Mouse (Mus musculus) thymus, postnatal 25 days (tissue): ENCODE data around the gene Stard10.
A peak's percentile ranks its signal among the peaks of the same experiment; 100 is the strongest.

ENCODE experiments used
- DNase-seq: peaks from one replicate; pipeline ENCODE4 v3.0.0; 2022

Stard10 gene

DNA sequence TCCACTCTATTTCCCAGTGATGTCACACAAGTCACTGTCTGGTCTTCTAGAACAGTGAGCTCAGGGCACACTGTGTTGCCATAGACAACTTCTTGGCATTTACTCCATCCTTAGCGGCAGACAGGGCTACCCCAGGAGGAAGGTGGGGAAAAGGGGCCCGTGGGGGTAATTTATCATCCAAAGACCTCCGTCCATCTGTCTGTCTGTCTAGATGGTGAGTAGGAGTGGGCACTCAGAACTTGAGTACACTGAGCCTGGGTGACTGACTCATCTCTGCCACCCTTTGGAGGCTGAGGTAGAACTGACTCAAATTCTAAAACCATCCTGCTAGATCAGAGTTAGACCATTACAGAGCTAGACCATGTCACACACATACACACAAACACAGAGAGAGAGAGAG is at the start of gene Stard10:
TSS of gene Stard10 (plus strand) at position 73 of the 400 bp plus-strand sequence.
- DNase-seq, result no peak

DNA sequence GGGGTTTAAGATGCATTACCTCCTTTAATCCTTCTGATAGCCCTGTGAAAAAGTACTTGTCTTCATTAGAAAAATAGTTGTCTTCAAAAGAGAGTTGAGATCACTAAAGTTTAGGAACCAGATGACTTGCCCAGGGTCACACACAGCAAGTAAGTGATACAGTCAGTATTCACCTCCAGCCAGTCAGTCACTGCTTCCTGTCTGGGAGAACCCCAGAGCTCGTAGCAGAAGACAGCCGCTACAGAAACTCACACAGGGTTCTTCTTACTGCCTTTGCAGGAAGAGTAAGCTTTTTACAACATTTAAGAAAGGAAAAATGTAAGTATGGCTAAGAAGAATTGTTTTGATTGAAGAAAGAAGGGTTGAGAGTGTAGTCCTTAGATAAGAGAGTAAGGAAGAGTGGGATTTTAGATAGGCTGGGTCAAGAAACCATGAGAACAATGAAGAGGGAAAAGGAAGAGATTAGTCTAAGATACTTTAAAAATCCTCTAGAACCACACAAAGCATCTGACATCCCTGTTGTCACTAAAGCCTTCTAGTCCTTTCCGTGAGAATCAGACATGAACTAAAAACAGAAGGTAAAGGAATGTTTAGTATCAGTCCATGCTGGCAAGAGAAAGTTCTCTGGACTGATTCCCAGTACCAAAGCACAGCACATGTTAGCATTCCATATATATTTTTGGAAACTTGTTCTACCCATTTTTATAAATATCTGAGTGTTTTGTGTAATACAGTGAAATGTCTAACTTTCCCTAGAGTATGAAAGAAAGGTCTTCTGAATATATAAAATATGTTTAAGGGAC is 49.2 kb upstream of the Stard10 start:
- DNase-seq, result no peak

DNA sequence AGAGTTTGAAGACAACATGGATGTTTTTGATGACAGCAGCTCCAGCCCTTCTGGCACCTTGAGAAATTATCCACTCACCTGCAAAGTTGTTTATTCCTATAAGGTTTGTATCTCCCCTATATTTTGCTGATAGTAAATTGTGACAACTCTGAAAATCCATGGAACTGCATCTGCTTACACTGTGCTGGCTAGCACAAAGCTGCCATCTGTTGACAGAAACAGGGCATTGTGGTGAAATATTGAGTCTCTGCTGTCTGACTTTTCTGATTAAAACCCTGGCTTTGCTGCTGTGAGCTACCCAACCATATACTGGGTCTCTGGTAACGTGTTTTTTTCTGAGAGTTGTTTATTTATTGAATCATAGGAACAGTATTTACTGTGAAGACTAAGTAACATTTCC is 45.3 kb upstream of the Stard10 start:
- DNase-seq, result no peak

DNA sequence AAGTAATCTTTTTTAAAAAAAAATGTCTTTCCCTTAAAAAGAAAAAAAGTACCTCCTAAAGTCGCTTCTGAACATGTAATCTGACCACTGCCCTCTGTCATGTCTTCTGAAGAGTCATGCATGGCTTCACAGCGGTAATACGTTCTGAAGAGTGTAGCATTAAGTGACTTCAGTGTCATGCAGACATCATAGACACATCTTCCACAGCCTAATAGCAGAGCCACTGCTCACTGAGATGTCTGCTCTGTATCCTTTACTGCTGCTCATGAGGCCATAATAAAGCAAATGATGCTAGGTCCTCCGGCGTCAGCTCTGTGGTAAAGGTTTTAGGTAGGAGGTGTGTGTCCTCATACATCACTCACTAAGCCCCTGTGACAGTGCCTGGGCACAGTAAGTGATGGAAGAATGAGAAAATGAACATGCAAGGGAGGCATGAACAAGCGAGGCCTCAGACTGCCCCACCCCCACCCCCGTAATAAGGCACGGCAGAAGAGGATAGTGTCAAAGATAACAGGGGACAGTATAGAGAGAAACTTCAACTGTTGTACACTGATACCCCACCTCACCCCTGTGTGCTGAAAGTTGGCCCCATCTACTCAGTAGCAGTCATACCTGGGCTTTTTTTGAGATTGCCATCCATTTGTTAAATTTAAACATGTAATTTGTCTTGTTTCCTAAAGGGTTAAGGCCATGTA is 44.3 kb upstream of the Stard10 start:
- no peak for DNase-seq

DNA sequence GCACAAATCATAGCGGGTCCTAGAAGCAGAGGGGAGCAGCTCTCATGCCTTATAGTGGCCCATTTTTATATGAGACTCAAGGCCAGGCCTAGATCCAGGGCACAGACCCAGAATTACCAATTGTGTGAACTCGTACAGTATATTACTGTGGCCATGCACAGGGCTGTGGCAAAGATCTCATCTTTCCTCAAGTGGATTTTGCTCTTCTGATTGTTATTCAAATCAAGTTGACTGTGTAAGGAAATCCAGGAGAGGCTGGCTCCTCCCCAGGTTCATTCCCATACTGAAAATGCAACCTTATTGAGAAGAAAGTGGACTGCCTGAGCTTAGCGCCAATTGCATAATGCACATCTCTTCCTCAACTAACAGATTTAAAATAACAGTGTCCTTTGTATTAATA is 34.2 kb upstream of the Stard10 start:
- no peak for DNase-seq

DNA sequence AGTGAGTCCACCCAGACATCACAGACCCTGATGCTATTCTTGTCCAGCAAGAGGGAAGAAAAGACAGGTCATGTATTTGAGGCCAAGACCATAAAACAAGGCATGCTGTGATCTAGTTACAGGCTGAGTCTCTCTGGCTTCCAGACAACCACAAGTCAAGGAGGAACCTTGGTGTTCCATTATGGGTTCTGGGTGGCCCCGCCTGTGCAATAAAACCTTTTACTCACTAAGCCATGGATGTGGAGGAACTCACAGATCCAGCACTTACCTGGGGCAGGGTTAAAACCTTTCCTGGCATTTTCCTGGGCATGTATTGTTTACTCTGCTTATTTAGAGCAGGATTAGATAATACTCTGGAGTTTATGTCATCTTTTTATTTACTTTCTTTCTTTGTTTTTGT is 32.4 kb upstream of the Stard10 start:
- DNase-seq, result no peak

DNA sequence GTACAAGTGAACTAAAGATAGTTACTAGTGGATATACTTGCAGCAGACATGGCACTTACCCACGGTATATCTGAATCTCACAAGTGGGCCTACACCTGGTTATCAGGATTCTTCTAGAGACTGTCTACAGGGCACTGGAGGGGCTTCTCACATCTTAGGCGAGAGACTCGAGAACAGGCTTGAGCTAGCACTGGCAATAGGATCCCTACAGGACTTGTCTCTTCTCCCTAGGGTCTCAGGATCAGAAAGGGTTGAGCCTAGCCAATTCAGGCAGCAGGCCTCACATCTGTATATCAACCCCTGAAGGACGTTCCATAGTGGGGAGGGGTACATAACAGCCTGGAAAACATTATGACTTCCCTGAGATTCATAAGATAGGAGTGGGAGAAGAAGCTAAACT is 30.0 kb upstream of the Stard10 start:
- no peak for DNase-seq

DNA sequence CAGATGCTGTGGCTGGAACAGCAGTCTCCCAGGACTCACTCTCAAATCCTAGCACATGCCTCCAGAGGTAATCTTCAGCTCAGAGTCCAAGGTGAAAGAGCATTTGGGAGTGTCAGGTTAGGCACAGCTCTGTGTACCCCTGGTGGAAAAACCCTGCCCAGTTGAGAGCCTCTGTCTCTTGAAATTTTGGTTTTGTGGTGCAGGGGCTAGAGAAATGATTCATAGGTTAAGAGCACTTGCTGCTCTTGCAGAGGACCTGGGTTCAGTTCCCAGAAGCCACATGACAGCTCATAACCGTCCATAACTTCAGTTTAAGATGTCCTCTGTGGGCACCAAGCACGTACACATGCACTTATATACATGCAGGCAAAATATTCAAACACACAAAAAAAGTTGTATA is 29.1 kb upstream of the Stard10 start:
- no peak for DNase-seq

DNA sequence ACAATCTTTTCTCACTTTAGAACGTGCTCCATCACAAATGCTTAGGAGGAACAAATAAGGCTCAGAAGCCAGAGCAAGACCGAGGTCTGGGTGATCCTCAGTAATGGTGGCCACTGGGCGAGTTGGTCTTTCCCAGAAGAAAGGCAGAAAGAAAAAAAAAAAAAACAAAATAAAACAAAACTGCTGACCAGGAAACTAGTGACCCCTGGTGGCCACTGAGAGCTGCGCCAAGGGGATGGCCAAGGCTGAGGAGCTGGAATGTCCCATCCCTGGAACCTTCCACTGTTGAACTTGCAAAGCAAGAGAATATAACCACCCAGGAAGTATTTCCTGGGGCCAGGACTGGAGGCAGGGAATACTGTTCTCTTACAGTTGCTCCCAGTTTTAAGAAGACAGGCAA is 28.4 kb upstream of the Stard10 start:
- DNase-seq, result peak; percentile 40

DNA sequence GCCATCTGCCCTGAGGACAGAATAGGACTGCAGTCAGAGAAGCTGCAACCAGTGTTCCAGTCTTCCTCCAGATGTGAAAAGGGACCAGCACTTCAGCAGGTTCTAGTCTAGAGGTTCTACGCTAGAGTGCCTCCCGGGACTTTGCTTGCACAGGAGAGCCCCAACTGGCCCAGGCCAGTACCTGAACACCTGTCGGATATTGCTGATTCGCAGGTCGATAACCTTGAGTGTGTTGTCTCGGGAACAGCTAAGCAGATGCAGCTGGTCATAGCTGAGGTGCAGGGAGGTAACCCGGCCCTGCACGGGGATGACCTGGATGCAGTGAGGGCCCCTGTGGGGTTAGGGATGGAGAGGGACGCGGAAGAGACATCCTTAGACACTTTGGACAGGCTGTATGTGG is 26.5 kb upstream of the Stard10 start:
- no peak for DNase-seq

DNA sequence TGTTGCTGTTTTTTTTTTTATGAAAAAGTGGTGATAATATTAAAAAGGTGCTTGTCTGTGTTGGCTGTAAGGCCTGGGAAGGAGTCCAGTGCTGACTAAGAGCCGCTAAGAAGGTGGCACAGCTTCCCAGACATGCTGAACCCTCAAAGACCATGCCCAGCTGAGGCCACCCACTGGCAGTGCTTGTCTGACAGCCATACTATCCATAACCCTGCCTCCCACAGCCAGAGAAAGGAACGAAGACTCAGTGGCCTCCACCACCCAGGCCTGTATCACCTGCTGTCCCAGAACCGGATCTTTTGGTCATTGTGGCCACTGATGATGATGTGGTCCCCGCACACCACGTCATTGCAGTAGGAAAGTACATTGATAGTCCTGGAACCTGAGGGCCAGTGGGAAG is 25.7 kb upstream of the Stard10 start:
- DNase-seq, result no peak

DNA sequence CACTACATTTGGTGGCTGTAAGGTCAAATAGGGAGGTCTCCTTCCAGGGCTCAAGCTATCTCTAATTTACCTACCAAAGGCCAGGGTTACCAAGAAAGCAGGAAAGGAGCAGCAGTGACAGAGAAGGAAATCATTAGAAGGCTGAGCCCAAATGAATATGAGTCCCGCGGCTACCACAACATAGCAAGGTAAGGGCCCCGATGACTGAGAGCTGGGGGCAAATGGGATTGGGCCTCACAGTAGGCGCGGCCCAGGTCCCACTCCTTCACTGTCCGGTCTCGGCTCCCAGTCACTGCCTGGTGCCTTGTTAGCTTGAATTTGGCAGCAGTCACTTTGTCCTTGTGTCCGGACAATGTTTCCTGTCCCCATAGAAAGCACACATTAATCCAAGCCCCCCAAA is 25.2 kb upstream of the Stard10 start:
- DNase-seq, result no peak

DNA sequence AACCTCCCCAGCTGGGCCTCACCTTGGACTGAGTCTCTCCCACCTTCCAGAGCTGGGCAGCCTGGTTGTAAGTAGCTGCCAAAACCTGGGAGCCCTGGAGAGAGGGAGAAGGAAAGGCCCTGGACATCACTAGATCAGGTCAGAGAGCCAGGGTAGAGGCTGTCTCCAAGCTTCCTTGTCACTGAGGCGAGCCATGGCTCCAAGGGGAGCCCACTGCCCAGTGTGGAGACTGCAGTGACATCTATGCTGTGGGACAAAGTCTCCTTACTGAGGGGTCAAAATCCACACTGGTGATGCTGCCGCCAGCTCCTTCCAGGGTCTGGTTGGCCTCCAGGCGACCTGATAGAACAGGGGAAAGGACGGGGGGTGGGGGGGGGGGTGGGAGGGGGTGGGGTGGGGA is 24.8 kb upstream of the Stard10 start:
- DNase-seq, result no peak

DNA sequence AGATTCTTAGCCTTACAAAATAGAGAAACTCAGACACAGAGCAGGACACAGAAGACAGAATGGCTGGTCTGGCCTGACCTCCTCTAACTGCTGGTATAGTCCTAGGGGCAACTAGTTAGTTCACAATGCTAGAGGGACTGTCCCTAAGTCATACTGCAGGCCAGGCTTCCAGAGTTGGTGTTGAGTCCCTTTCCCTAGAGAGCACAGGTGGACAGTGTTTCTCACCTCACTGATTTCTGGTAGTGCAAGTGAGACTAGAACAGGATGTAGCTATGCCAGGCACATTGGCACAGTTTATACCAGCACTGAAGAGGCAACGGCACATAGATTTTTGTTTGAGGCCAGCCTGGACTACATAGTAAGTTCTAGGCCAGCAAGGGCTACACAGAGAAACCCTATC is 24.2 kb upstream of the Stard10 start:
- DNase-seq, result no peak

DNA sequence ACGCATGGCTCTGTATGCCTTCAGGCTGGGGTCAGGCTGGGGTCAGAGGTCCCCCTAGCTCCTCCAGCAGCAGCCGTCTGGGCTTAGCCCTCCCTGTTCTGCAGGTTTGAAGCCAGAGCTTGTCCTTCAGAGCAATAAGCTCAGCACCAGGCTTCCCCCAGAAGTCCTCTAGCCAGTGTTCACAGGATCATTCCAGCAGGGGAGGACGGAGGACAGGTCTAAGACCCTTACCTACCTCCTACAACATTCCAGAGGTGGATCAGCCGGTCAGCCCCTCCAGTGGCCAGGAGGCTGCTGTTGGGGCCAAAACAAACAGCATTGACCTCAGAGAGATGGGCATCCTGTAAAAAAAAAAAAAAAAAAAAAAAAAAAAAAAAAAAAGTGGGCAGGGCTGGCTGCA is 23.7 kb upstream of the Stard10 start:
- DNase-seq, result no peak

DNA sequence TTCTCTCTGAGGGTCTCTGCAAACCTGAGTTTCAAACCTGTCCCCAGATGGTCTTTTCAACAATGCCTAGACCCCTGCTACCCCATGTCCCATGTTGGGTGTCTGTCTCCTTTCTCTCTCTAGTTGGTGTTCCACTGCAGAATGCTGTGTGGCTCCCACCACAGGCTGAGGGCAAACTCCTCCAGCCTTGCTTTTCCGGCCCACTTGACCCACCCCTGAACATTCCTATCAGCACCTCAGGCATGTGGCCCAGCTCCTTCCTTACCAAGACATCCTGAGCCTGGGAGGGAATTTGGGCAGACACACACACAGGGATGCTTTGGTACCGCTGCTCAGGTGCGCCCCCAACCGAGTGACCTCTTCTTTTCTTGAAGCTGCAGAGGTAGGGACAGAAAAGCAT is 23.3 kb upstream of the Stard10 start:
- DNase-seq, result no peak

DNA sequence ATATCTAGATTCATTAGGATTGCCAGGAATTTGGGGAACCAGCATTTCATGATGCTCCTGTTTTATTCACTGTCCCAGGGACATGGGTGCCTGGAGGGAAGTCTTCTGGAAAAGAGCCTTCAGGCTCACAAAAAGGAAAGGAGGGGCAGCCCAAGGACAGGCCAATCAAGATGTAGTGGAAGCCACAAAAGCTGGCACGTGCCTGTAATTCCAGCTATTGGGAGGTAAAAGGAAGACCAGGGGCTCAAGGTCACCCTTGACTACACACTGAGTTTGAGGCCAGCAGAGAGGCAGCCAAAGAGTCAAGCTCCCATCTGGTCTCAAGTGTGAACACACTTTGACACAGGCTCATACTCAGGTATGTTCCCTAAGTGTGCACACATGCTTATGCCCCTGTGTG is 21.4 kb upstream of the Stard10 start:
- DNase-seq, result no peak

DNA sequence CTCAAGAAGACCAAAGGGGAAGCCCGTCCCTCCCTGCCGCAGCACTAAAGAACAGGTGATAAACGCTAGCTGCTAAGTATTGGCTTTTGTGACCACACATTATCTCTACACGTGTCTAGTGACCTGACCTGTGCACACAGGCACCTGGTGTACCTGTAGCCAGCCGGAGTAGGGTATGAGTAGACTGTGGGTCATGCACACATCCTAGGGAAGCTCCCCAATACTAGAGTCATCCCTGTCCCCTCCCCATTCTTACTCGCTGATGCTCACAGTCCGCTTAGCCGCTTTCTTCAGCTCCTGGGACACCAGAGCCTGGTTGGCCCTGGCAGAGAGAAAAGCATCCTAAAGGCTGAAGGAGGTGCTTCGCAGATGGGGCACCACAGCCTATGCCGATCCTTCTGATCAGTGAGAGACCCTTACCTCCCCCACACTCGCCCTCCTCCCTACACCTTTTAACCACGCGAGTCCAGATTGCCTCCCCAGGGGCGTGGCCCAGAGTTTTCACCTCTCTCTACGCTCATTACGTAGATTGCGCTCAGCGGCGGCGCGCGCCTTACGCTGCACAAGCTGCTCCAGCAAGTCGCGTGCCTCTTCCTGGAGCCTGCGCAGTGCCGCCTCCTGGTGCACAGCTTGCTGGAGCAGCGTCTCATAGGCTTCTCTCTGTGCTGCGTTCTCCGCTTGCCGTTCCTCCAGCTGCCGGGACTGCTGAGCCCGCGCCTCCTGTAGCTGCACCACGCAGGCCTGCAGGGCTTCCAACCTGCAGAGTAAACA is 20.4 kb upstream of the Stard10 start:
- DNase-seq, result peak; percentile 70

DNA sequence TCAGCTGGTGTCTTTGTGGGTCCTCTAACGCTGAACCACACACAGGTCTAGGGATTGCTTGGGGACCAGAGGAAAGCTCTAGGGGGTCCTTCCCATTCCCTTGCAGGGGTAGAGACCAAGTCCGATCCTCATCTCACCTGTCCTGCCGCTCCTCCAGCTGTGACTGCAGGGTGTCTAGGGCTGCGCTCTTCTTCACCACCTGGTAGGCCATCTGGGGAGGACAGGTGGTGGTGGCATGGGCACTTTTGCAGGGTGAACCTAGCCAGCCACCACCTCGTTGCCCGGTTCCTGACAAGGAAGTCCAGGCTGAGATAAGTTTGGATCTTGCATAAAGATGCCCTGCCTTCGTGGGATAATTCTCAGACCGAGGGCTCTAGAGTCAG is 19.9 kb upstream of the Stard10 start:
- no peak for DNase-seq

DNA sequence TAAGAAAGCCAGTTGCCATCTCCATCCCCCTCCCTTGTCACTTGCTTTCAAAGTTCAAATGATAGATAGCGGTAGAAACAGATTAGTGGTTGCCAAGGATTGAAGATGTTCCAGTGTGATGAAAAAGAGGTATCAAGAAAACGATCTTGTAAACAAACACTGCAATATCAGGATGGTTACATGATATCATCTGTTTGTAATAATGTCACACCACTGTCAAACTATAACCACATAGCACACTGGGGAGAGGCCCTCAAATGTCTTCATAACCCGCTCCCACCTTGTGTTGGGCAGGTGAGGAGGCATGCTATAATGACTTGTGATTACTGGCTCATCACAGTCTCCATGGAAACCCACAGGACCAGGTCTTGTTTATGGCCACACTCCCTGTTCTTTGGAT is 18.5 kb upstream of the Stard10 start:
- no peak for DNase-seq

DNA sequence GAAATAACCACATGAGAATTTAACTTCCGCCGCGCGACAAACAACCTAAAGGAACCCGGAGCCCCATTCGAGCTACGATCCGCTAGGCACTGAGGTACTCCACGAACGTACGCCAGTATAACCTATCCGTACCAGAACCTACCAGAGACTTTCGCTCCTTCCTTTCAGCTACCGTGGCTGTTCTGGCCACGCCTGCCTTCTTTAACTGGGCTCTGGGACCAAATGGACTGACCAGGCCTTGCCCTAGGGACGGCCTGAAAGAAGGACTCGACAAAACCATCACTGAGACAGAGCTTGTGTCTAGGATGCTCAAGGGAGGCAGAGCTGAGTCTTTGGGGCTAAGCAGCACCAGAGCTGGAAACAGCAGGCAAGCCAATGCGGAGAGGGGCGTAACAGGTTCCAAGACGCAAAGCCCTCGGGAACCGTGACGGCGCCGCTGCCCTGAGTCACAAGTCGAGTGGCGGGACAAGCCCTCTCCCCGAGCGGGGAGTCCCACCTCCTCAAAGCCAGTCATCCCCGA is 15.5 kb upstream of the Stard10 start:
- DNase-seq, result peak; percentile 66

DNA sequence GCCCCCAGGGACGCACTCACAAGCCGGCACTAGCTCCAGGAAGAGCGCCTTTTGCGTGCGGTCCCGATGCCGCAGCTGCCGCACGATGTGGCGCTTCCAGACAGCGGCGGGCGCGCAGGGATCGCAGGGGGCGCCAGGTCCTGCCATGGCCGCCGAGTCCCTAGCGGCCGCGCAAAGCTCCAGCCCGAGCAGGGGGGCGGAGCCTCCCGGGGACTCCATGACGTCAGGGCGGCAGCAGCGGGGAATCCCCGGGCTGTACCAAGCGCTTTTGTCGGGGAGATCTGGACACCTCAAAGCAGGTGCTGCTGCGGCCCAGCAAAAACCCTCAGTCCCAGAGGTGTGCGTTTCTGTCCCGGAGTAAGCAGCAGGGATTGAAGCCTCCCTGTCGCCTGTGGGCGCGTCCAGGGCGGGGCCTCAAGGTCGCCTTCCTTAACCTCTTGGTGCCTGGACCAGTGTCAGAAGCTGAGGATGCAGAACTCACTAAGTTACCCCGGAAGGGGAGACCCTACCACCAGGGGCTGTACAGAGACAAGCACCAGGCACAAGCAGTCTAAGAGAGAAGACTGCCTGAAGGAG is 14.9 kb upstream of the Stard10 start, which contains the start of gene Atg16l2:
TSS of gene Atg16l2 (minus strand) at position 371 of the 576 bp plus-strand sequence.
- DNase-seq, result peak; percentile 98

DNA sequence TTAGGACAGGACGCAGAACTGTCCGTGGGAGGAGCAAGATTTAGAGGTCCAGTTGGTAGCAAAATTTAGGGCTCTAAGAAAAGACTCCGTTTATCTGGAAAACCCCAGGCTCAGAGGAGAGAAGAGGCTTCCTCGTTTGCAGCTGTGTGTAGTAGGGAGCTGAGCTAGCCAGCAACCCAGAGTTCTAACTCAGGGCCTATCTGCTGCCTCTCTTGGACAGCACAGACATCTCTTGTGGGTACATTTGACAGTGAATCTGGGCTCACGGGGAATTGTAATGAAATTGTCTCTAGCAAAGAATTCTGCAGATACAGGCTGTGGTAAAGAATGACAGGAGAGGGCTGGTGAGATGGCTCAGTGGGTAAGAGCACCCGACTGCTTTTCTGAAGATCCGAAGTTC is 14.2 kb upstream of the Stard10 start:
- DNase-seq, result no peak
